Mouse (Mus musculus): ENCODE measurements around the gene Ncor2.
A peak's percentile ranks its signal among the peaks of the same experiment; 100 is the strongest.
"Not testable (repeated sequence)": the region's sequence is repeated elsewhere in the genome, so short reads cannot be mapped to it uniquely, and the experiment has no call there.

Gene Ncor2

DNA sequence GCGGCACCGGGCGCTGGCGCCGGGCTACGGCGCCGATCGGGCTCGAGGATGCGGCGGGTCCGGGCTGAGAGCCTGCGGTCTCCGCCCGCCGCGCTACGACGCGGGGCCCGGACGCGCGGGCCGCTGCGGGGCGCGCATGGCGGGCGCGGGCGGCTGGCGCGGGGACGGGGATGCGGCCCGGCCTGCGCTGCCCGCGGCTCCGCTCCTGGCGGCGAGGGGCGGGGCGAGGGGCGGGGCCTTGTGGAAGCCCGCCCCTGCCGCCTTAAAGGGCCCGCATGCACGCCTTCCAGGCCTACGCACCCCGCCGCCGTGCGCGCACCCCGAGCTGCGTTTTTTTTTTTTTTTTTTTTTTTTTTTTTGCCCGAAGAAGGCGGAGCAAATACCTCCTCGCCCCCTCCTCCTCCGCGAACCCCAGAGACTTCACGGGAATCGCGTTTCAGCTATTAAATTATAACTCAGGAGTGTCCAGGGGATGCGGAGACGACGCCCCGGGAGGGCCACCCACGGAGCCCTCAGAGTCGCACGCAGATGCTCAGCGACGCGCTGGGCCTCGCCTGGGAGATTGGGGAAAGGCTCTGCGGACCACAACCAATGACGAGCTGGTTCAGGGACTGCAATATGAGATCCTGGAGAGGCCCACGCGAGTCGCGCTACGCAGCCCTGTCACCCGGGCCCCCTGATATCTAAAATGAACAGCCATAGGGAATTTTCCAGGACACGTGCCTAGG lies at the start of gene Ncor2:
Ncor2 (minus strand) TSS at position 213 of the 728 bp plus-strand sequence.
- DNase-seq (ENCODE audit: low read depth), result peak; percentile 41

- DNase-seq (ENCODE audit: low read depth), result no peak
Measured at GRCm38 (mm10) chr5:125227699-125228098, 48.7 kb upstream of the Ncor2 start.

DNA sequence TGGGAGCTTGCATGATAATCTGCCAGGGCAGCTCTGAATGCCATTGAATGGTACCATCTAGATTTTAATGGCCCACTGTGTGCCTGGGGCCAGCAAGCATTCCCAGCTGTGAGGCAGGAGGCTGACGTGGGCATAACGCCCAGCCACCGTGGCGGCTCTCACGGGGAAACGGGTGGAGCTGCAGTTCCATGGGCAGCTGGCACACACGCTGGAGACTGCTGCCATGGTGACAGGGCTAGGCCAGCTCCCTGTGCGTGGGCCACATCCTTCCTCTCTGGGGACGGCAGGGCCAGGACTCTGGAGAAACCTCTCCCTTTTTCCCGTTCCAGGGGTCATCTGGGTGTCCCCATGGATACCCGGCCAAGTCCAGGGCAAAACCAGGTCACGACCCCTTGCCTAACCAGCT lies 47.2 kb upstream of the Ncor2 start:
- no peak for DNase-seq (ENCODE audit: low read depth)

- DNase-seq (ENCODE audit: low read depth), result no peak
Measured at GRCm38 (mm10) chr5:125224925-125225324, 45.9 kb upstream of the Ncor2 start.

DNA sequence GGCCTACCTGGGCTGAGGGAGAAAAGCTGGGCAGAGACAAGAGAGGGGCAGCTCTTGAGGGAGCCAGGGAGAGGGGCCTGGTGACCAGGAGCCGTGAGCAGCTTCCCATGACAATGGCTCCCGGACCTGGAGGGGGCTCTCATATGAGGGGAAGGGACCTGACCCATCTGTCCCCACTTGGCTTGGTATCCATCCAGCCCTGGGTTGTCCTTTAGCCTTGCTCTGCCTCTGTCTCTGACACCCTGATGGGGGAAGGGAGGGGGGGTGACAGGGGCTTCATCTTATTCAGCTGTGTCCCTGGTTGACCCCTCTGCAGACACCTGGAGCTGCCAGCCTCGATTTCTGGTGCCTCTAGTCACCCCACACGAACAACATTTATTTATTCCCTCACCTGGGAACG lies 44.9 kb upstream of the Ncor2 start:
- DNase-seq (ENCODE audit: low read depth), result no peak

- no peak for DNase-seq (ENCODE audit: low read depth)
Measured at GRCm38 (mm10) chr5:125222706-125223105, 43.7 kb upstream of the Ncor2 start.

- no peak for DNase-seq (ENCODE audit: low read depth)
Measured at GRCm38 (mm10) chr5:125221868-125222267, 42.8 kb upstream of the Ncor2 start.

- no peak for DNase-seq (ENCODE audit: low read depth)
Measured at GRCm38 (mm10) chr5:125217426-125218170, 38.6 kb upstream of the Ncor2 start.

GRCm38 (mm10) chr5:125215930-125216459 lies 37.0 kb upstream of the Ncor2 start:
- no peak for DNase-seq (ENCODE audit: low read depth)

- DNase-seq (ENCODE audit: low read depth), result no peak
Measured at GRCm38 (mm10) chr5:125215346-125215929, 36.4 kb upstream of the Ncor2 start.

DNA sequence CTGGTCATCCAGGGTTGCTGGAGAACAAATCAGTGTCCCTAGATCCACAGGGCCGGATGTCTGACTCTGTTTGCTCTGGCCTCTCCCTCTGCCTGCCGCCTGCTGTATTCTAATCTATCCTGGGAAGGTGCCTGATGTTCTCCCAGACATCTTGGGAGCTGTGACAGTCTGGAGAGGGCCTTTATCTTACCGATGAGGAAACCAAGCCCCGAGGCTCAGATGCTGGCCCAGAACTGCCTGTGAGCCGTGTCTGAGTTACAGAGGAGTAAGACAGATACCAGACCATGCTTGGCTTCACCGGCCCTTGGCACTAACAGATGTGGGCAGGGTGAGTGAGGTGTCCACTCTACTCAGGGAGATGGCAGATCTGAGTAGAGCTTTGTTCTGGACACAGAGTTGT lies 35.0 kb upstream of the Ncor2 start:
- no peak for DNase-seq (ENCODE audit: low read depth)

DNA sequence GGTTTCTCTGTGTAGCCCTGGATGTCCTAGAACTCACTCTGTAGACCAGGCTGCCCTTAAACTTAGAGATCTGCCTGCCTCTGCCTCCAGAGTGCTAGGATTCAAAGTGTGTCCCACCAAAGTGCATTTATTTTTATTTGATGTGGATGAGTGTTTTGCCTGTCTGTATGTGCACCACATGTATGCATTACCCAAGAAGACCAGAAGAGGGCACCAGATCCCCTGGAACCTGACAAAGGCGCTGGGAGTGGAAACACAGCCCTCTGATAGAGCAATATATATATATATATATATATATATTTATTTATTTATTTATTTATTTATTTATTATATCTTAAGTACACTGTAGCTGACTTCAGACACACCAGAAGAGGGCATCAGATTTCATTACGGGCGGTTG lies 25.9 kb upstream of the Ncor2 start:
- DNase-seq (ENCODE audit: low read depth), result not testable (repeated sequence)

DNA sequence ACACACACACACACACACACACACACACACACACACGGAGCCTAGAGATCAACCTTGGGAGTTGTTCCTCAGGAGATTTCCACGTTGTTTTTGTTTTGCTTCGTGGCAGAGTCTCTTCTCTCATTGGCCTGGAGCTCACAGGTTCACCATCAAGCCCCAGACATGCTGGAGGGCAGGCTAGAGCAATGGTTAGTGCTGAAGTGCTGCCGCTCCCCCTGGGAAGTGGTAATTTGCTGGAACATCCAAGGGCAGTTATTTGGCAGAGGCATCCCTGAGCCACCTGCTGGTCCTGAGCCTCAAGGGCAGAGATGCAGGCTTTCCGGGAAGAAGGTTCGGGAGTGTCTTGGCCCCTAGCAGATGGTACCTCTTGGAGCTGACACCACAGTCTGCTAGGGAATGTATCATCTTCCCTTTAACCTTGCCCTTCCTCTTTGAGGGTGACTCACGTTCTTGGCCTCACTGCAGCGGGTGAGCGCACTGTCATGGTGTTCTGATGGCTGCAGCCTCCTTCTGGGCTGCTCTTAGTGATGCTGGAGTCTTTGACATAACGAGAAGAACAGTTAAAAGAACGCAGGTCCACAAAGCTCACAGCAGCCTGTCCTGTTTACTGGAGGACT lies 25.3 kb upstream of the Ncor2 start:
- no peak for DNase-seq (ENCODE audit: low read depth)

GRCm38 (mm10) chr5:125203759-125204158 lies 24.7 kb upstream of the Ncor2 start:
- no peak for DNase-seq (ENCODE audit: low read depth)

GRCm38 (mm10) chr5:125203099-125203498 lies 24.1 kb upstream of the Ncor2 start:
- DNase-seq (ENCODE audit: low read depth), result no peak

- no peak for DNase-seq (ENCODE audit: low read depth)
Measured at GRCm38 (mm10) chr5:125202100-125202499, 23.1 kb upstream of the Ncor2 start.

DNA sequence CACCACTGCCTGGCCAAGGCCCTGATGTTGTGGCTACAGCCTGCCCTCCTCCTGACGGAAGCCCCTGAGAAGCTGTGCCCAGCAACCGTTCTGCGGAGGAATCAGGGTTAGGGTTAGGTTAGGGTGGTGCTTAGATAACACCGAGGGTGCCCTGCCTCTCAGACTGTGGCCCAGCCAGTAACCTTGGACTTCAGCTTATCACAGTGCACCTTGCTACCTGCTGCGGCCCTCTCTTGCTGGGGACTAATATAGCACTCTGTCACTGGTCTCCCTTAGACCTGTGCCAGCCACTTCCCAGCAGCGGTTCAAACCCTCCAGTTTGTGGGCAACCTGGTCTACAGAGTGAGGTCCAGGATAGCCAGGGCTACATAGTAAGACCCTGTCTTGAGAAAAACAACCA lies 20.1 kb upstream of the Ncor2 start:
- DNase-seq (ENCODE audit: low read depth), result no peak

DNA sequence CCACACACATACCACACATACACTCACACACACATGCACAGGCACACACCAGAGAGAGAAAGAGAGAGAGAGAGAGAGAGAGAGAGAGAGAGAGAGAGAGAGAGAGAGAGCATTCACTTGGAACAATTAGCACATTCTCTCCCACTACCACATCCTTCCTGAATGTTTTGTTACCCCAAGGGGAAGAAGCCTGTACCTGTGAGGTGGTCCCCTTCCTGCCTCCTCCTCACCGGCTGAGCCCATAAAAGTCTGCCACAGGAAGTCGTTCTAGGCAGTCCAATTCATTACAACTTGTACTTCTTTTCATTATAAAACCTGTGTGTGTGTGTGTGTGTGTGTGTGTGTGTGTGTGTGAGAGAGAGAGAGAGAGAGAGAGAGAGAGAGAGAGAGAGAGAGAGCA lies 18.3 kb upstream of the Ncor2 start:
- not testable (repeated sequence) for DNase-seq (ENCODE audit: low read depth)

- DNase-seq (ENCODE audit: low read depth), result no peak
Measured at GRCm38 (mm10) chr5:125196054-125196453, 17.0 kb upstream of the Ncor2 start.

DNA sequence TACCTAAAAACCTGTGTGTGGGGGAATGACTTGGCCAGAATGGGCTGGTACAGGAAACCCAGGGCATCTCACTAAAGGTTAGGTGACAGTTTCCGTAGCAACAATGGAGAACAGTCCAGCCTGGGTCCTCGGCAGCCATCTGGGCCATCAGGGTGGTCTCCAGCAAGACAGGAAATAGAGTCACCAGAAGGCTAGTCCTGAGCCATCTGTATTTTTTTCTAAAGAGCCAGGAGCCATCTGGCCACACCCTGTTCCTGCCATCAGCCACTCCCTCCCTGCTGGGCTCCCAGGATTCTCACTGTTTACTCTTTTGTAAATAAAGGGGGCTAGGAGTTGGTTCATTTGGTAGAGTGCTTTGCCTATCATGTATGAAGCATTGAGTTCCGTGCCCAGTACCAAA lies 16.1 kb upstream of the Ncor2 start:
- no peak for DNase-seq (ENCODE audit: low read depth)

DNA sequence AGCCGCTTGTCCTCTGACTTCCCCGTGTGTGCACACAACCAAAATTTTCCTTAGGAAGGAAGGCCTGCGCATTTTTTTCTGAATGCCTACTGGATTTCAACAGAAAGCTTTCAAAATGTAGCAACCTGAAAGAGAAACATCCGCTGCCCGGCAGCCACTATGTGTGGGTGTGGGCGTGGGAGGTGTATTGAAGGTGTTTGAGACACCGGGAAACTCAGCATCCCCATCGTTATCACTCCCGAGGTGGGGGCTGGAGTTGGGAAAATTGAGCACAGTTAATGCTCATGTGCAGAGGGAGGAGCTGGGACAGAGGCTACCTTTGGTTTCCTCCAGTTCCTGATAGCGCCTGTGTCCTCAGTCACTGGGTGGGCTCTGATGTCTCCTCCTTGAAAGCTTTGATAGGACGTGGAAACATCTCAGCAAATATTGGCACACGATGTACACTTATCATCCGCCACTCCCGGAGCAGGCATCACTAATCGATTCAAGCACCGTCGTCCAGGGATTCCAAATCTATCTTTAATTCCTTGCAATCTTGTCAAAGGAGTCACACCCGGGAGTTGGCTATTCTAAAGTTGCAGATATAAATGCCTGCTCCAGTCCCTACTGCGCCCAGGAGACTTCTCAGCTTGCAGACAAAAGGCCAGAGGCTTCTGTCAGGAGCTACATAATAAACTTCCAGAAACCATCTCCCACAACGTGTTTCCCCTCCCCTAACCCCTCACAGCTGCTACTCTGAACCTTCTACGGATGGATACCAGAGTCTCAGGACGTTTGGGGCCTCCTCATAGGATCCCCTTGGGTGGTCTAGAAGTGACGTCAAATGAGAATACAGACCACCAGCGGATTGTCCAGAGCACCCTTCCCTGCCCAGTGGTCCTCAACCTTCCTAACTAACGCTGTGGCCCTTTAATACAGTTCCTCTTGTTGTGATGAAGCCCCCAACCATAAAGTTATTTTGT lies 14.7 kb upstream of the Ncor2 start:
- DNase-seq (ENCODE audit: low read depth), result no peak

Data from c-Kit-positive CD71-negative TER-119-negative erythroid progenitor cells, embryonic 14.5 days (primary cell).